Mouse (Mus musculus): ENCODE measurements around the gene Eif4a1. TPM values are rescaled to one million over a fixed set of nuclear protein-coding genes. Genes with fewer than 3 reads are reported as not detected.

Eif4a1 gene
- polyA plus RNA-seq, 1 experiment = 540 TPM

DNA sequence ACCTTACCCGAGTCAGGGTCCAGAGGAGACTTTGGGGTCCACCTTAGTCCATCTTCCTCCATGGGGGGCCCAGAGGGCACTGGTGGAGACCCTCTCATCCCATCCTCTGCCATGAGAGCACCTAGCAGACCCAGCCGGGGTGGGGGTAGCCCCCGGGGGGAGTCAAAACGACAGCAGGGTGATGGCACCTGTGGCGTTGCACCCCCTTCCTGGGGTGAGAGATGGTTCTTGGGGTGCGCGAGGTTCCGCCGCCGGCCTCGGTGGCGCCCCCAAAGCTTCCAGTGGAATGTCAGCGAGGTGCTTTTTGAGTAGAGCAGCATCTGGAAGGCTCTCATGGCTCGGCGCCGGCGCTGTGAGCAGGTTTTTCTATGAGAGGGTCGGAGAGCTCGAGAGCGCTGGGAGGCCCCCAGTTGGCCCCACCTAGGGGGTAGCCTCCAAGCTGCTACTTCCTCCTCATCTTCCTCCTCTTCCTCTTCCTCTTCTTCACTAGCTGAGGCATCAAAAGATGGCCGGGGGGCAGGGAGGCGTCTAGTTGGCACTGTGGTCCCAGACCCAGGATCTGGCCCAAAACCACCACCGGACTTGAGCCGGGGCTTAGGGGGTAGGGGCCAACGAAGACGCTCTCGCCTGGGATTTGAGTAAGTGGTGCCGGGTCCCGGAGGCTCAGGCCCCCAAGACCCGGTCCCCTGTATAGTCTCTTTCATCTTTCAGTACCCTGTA, 8.1 kb upstream of the Eif4a1 start:
- TF ChIP-seq CTCF (IDR thresholded peaks at IDR 0.05; ENCODE audit: control insufficient read depth, insufficient read depth, low read length) (no peak), POLR2A (IDR thresholded peaks at IDR 0.05; ENCODE audit: borderline replicate concordance, control insufficient read depth, low read depth, low read length) (no peak)
- Histone ChIP-seq H3K27ac (ENCODE audit: control insufficient read depth, insufficient read depth, low read depth, low read length, poor library complexity) (no peak overlapping the region), H3K4me3 (replicated peaks; ENCODE audit: control insufficient read depth, low read depth, low read length) (no peak overlapping the region), H3K4me1 (ENCODE audit: control insufficient read depth, insufficient read depth, low read length) (no peaks in the 10 kb centered on the region; the same call in 1 of the 2 replicates)
- 81% methylated on average over 30 of the region's 30 CpGs for WGBS

GRCm38 (mm10) chr11:69679144-69679543, 6.9 kb upstream of the Eif4a1 start:
- H3K4me3 ChIP-seq (replicated peaks; ENCODE audit: control insufficient read depth, low read depth, low read length) = no peak overlapping the region
- no peak overlapping the region for H3K27ac ChIP-seq (ENCODE audit: control insufficient read depth, insufficient read depth, low read depth, low read length, poor library complexity)
- 75% methylated on average over 2 of the region's 2 CpGs for WGBS
- H3K4me1 ChIP-seq (ENCODE audit: control insufficient read depth, insufficient read depth, low read length) = no peaks in the 10 kb centered on the region; the same call in 1 of the 2 replicates
- TF ChIP-seq POLR2A (IDR thresholded peaks at IDR 0.05; ENCODE audit: borderline replicate concordance, control insufficient read depth, low read depth, low read length) (no peak), CTCF (IDR thresholded peaks at IDR 0.05; ENCODE audit: control insufficient read depth, insufficient read depth, low read length) (no peak)

- under 1% methylated on average over 43 of the region's 43 CpGs for WGBS
- Histone ChIP-seq H3K27ac (ENCODE audit: control insufficient read depth, insufficient read depth, low read depth, low read length, poor library complexity) (peak overlapping the region; percentile 98), H3K4me1 (ENCODE audit: control insufficient read depth, insufficient read depth, low read length) (no peaks in the 10 kb centered on the region; the same call in 1 of the 2 replicates), H3K4me3 (replicated peaks; ENCODE audit: control insufficient read depth, low read depth, low read length) (peak overlapping the region; percentile 99)
- TF ChIP-seq CTCF (IDR thresholded peaks at IDR 0.05; ENCODE audit: control insufficient read depth, insufficient read depth, low read length) (no peak), POLR2A (IDR thresholded peaks at IDR 0.05; ENCODE audit: borderline replicate concordance, control insufficient read depth, low read depth, low read length) (no peak)
Measured at GRCm38 (mm10) chr11:69671726-69672124, 498 bp downstream of the Eif4a1 start.

DNA sequence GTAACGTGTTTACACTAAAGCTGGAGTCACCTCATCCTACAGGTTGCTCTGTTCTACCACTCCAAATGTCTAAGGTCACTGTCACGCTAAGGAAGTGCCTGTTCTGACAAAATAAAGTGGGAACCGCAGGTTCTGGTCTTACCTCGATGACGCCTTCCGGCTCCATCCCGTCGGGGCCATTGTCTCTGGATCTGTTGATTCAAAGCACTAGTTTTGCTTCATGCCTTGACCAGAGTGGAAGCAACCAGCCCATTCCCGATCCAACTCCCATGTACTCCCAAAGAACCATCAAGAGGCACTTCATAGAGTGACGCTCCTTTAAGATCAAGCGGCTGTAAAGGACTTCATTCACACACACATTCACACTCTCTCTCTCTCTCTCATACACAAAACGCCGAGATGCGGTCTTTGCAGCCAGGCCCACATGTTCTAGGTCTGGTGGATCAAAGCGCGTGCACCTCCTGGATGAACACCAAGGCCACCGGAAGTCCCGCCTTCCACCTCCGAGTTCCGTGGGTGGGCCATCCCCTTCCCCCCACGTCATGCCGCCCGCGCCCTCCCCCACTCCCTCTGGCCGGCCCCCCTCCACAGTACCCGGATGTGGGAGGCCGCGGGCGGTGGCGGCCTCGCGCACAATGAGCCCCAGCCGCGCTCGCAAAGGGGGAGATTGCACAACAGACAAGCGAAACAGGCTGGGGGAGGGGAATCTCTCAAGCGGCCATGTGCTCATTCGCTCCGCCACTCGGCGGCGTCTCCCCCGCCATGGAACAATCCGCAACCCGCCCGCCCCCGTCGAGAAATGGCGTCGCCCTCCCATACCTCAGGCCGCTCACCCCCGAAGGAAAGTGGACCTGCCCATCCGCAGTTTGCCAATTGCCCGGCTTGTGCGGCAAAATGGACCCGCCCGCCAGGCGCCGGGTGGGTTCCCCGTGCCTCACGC, 1.2 kb downstream of the Eif4a1 start:
- H3K4me1 ChIP-seq (ENCODE audit: control insufficient read depth, insufficient read depth, low read length) = no peaks in the 10 kb centered on the region; the same call in 1 of the 2 replicates
- WGBS = under 1% methylated on average over 61 of the region's 61 CpGs
- TF ChIP-seq POLR2A (IDR thresholded peaks at IDR 0.05; ENCODE audit: borderline replicate concordance, control insufficient read depth, low read depth, low read length) (peak; percentile 66; the same call in 1 of the 2 replicates), CTCF (IDR thresholded peaks at IDR 0.05; ENCODE audit: control insufficient read depth, insufficient read depth, low read length) (peak; percentile 17; the same call in 1 of the 2 replicates)

DNA sequence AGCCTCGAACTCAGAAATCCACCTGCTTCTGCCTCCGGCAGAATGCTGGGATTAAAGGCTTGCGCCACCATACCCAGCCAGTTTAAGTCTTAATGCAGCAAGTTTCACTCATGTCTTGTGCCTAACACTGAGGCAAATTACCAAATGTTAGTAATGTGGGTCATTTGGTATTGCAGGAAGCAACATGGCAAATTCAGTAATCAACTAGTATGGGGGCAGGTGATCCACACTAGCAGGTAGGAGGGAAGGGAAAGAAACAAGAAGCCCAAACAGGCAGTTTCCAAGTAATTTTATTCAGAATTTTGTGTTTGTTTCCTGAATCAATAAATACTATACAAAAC, 5.6 kb downstream of the Eif4a1 start:
- peaks cover 3% of the 10 kb centered on the region; the same call in 1 of the 2 replicates for H3K4me1 ChIP-seq (ENCODE audit: control insufficient read depth, insufficient read depth, low read length)
- peak overlapping the region; percentile 39; the same call in 1 of the 2 replicates for H3K27ac ChIP-seq (ENCODE audit: control insufficient read depth, insufficient read depth, low read depth, low read length, poor library complexity)

More for the DNA sequence above, 1.2 kb downstream of the Eif4a1 start:
- Histone ChIP-seq H3K27ac (ENCODE audit: control insufficient read depth, insufficient read depth, low read depth, low read length, poor library complexity) (peak overlapping the region; percentile 98), H3K4me3 (replicated peaks; ENCODE audit: control insufficient read depth, low read depth, low read length) (peak overlapping the region; percentile 99)

DNA sequence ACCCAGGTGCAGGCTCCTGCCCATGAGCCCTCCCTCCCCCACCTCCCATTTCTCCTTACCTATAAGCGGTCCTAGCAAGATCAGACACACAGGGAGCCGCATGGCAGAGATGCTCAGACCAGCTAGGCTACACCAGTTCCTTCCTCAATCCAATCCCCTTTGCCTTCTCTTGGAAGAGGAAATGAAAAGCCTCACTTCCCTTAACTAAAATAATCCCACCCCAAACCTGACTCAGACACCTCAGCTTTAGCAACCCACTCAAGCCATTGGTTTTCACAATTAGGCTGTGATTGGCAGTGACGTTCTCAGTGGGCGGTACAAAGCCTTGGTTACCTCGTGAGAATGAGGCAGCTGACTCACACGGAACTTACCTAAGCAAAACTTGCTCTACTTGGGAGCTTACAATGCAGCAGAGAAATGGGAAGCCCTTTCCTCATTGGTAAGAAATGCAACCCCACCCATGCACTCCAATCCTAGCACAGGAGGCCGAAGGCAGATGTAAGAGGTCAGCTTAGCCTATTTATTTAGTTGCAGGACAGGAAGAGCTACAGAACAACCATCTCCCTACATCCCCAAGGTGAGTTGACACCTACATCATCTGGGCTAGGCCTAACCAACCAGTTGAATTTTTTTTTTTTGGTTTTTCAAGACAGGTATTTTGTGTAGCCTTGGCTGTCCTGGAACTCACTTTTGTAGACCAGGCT, 6.1 kb downstream of the Eif4a1 start, which contains the start of gene Cd68:
Cd68 (minus strand) TSS at position 193 of the 704 bp plus-strand sequence.
- WGBS = 21% methylated on average over 7 of the region's 7 CpGs
- H3K4me3 ChIP-seq (replicated peaks; ENCODE audit: control insufficient read depth, low read depth, low read length) = peak within 1 kb of the TSS; percentile 56
- peaks cover 3% of the 10 kb centered on the region; the same call in 1 of the 2 replicates for H3K4me1 ChIP-seq (ENCODE audit: control insufficient read depth, insufficient read depth, low read length)
- peak within 1 kb of the TSS; percentile 73 for H3K27ac ChIP-seq (ENCODE audit: control insufficient read depth, insufficient read depth, low read depth, low read length, poor library complexity)
- no peak for TF ChIP-seq CTCF (IDR thresholded peaks at IDR 0.05; ENCODE audit: control insufficient read depth, insufficient read depth, low read length)
- 0 out of 2 replicates have a peak, but pooled peaks have one; percentile 10 for TF ChIP-seq POLR2A (IDR thresholded peaks at IDR 0.05; ENCODE audit: borderline replicate concordance, control insufficient read depth, low read depth, low read length)

More for the DNA sequence above, 5.6 kb downstream of the Eif4a1 start:
- no peak overlapping the region for H3K4me3 ChIP-seq (replicated peaks; ENCODE audit: control insufficient read depth, low read depth, low read length)
- TF ChIP-seq POLR2A (IDR thresholded peaks at IDR 0.05; ENCODE audit: borderline replicate concordance, control insufficient read depth, low read depth, low read length) (no peak), CTCF (IDR thresholded peaks at IDR 0.05; ENCODE audit: control insufficient read depth, insufficient read depth, low read length) (no peak)
- 81% methylated on average over 3 of the region's 3 CpGs for WGBS

- no peak for TF ChIP-seq CTCF (IDR thresholded peaks at IDR 0.05; ENCODE audit: control insufficient read depth, insufficient read depth, low read length)
- no peak for TF ChIP-seq POLR2A (IDR thresholded peaks at IDR 0.05; ENCODE audit: borderline replicate concordance, control insufficient read depth, low read depth, low read length)
Measured at GRCm38 (mm10) chr11:69665457-69665960, 6.7 kb downstream of the Eif4a1 start.

More at GRCm38 (mm10) chr11:69665457-69665960, 6.7 kb downstream of the Eif4a1 start:
- Histone ChIP-seq H3K4me1 (ENCODE audit: control insufficient read depth, insufficient read depth, low read length) (peaks cover 3% of the 10 kb centered on the region; the same call in 1 of the 2 replicates), H3K27ac (ENCODE audit: control insufficient read depth, insufficient read depth, low read depth, low read length, poor library complexity) (peak overlapping the region; percentile 73), H3K4me3 (replicated peaks; ENCODE audit: control insufficient read depth, low read depth, low read length) (peak overlapping the region; percentile 56)
- 70% methylated on average over 9 of the region's 9 CpGs for WGBS

All from bone marrow, adult 2 months (tissue).